Comparison of ENCODE assay signal across 21 mouse cellular contexts in the genomic region with DNA sequence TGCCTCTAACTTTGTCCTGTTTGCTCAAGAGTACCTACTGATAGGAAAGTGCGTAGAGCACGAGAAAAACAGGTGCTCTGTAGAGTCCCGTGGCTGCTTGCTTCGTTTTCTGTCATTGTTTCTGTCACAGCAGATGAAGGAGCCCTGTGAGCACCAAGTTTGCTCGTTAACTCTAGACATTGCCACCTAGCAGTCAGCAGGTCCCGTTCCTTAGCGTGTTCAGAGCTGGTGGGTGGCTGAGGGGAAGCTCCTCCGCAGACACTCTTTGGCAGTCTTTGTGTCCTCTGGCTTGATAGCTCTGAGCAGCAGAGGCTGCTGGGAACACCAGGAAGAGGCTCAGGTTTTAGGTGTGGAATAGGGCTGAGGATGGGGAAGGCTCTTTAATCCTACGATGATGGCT.
DNase-seq lines count a peak whose midpoint lies in the region; TF ChIP-seq lines count a peak whose summit lies in the region.
"Had no signal": no experiment of that assay in that cellular context is flagged by ENCODE, and none has a peak within 500 bp of the region (broad histone marks: within the 10 kb centered on the region; RNA-seq: fewer than 3 reads in every experiment).

No protein-coding gene starts in this region.

- no peak for TF ChIP-seq POLR2A in thymus, adult 2 months (IDR thresholded peaks at IDR 0.05; ENCODE audit: control insufficient read depth, extremely low read depth, insufficient read depth, low read length, poor library complexity)

- WGBS in thymus, adult 2 months: 75% methylated on average over 9 of the region's 9 CpGs

- peak; percentile 18 for DNase-seq in thymus, adult 2 months
- no peak for DNase-seq in thymus, adult 18-20 months
- peak; percentile 10 for DNase-seq in brain, adult 2 months (ENCODE audit: low read depth, low spot score)
- peak; percentile 42 for DNase-seq in thymus, postnatal 0 days (ENCODE audit: low spot score)
- DNase-seq in thymus, postnatal 4 days: peak; percentile 34
- DNase-seq in kidney, postnatal 10 days: no peak
- no peak for DNase-seq in heart, postnatal 14 days
- DNase-seq in right cerebral cortex, adult 18-20 months: no peak
- DNase-seq: adrenal gland, adult 2 months; cerebellum, adult 18-20 months; cerebellum, adult 9-11 months; cerebellum, postnatal 36 days; gastrocnemius, postnatal 10 days; heart, adult 18-20 months; heart, postnatal 10 days; kidney, adult 11 months had no signal

- no peak overlapping the region for H3K27ac ChIP-seq in thymus, adult 2 months (ENCODE audit: control insufficient read depth, insufficient read depth, low read length)
- H3K27ac ChIP-seq: embryonic facial prominence, embryonic 13.5 days; forebrain, embryonic 13.5 days; heart, embryonic 10.5 days; hindbrain, embryonic 10.5 days; hindbrain, embryonic 15.5 days had no signal

- no peaks in the 10 kb centered on the region for H3K36me3 ChIP-seq in thymus, adult 2 months (ENCODE audit: control insufficient read depth, insufficient read depth, low read length)
- H3K36me3 ChIP-seq: embryonic facial prominence, embryonic 13.5 days; heart, embryonic 10.5 days; hindbrain, embryonic 10.5 days; hindbrain, embryonic 15.5 days had no signal

- H3K4me3 ChIP-seq in thymus, adult 2 months (ENCODE audit: control insufficient read depth, insufficient read depth, low read length): no peak overlapping the region
- H3K4me3 ChIP-seq: embryonic facial prominence, embryonic 13.5 days; forebrain, embryonic 13.5 days; heart, embryonic 10.5 days; hindbrain, embryonic 10.5 days; hindbrain, embryonic 15.5 days had no signal

- H3K4me1 ChIP-seq in thymus, adult 2 months (replicated peaks; ENCODE audit: control insufficient read depth, insufficient read depth, low read length): 0 out of 2 replicates have a peak, but pooled peaks cover 3% of the 10 kb centered on the region
- H3K4me1 ChIP-seq: embryonic facial prominence, embryonic 13.5 days; forebrain, embryonic 13.5 days; heart, embryonic 10.5 days; hindbrain, embryonic 10.5 days; hindbrain, embryonic 15.5 days had no signal

- TF ChIP-seq CTCF in thymus, adult 2 months (IDR thresholded peaks at IDR 0.05; ENCODE audit: borderline replicate concordance, control insufficient read depth, extremely low read depth, insufficient read depth, low read length, poor library complexity): no peak

- no peaks in the 10 kb centered on the region for H3K27me3 ChIP-seq in thymus, adult 2 months (ENCODE audit: control insufficient read depth, insufficient read depth, low read length)
- H3K27me3 ChIP-seq: embryonic facial prominence, embryonic 13.5 days; forebrain, embryonic 13.5 days; hindbrain, embryonic 15.5 days had no signal

- intact Hi-C loops in heart, postnatal 14 days (cut with DNase I): no loop called here

Comparison
In these comparisons a context has a peak if more than half of its experiments do, and no peak if none do; other contexts are left out.
1. DNase-seq: peak in thymus, adult 2 months (single experiment), brain, adult 2 months (single experiment), thymus, postnatal 0 days (single experiment) and thymus, postnatal 4 days (single experiment); none in thymus, adult 18-20 months (0 of 2), kidney, postnatal 10 days (single experiment), heart, postnatal 14 days (0 of 2) and right cerebral cortex, adult 18-20 months (single experiment).